Mouse (Mus musculus): ENCODE data around the gene Slc27a3. TPM values are rescaled to one million over a fixed set of nuclear protein-coding genes. Genes with fewer than 3 reads are reported as not detected.
"Not testable (repeated sequence)": the region's sequence is repeated elsewhere in the genome, so short reads cannot be mapped to it uniquely, and the experiment has no call there.

Gene Slc27a3
- polyA plus RNA-seq, 1 experiment from 2014 or later: 38.8 TPM

DNA sequence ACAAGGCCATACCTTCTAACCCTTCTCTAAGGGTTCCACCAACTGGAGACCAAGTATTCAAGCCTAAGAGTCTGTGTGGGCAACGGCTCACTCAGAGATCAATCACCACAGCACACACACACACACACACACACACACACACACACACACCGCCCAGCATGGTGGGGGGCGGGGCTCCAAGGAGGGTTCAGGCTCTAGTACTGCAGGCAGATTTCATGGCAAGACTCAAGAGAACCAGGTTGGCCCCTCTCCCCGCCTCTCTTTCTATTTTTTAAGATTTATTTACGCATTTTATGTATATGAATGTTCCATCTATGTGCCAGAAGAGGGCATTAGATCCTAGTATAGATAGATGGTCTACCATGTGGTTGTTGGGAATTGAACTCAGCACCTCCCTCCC, 16.9 kb downstream of the Slc27a3 start:
- Histone ChIP-seq H3K27me3 (no peaks in the 10 kb centered on the region), H3K4me2 (replicated peaks) (no peak overlapping the region), H3K36me3 (no peaks in the 10 kb centered on the region), H3K9ac (no peak overlapping the region), H3K27ac (no peak overlapping the region), H3K4me3 (no peak overlapping the region), H3K4me1 (0 out of 2 replicates have a peak, but pooled peaks cover 3% of the 10 kb centered on the region), H3K9me3 (no peaks in the 10 kb centered on the region)
- no peak for ATAC-seq (ENCODE audit: low FRiP score, low read depth)
- 61% methylated on average over 5 of the region's 5 CpGs for WGBS

- H3K27me3 ChIP-seq: no peaks in the 10 kb centered on the region
- H3K36me3 ChIP-seq: no peaks in the 10 kb centered on the region
- 64% methylated on average over 7 of the region's 7 CpGs for WGBS
- H3K4me1 ChIP-seq: 0 out of 2 replicates have a peak, but pooled peaks cover 3% of the 10 kb centered on the region
- H3K9me3 ChIP-seq: no peaks in the 10 kb centered on the region
- H3K4me3 ChIP-seq: no peak overlapping the region
- H3K4me2 ChIP-seq (replicated peaks): no peak overlapping the region
- no peak for ATAC-seq (ENCODE audit: low FRiP score, low read depth)
- H3K27ac ChIP-seq: no peak overlapping the region
- no peak overlapping the region for H3K9ac ChIP-seq
Observed at GRCm38 (mm10) chr3:90371857-90372256, 17.9 kb downstream of the Slc27a3 start.

DNA sequence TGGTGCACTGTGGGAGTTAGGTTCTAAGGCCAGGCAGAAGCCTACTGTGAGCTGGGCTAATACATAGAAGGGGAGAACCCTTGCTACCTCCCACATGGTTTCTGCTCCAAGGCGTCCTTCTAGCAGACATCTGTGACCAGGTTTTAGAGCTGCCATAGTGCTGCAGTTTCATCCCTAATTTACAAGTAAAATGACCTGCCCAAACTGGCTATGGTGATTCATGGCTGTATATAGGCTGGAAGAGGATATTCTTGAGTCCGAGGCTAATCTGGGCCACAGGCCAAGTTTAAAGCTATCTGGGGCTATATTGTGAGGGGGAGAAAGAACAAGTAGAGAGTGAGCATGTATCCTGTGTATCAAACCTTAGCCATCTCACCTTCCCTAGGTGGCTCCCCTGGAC, 20.7 kb downstream of the Slc27a3 start:
- H3K4me3 ChIP-seq: no peak overlapping the region
- H3K4me1 ChIP-seq: no peaks in the 10 kb centered on the region
- no peak overlapping the region for H3K9ac ChIP-seq
- WGBS: 66% methylated on average over 2 of the region's 2 CpGs
- H3K4me2 ChIP-seq (replicated peaks): no peak overlapping the region
- ATAC-seq (ENCODE audit: low FRiP score, low read depth): no peak
- no peaks in the 10 kb centered on the region for H3K27me3 ChIP-seq
- no peak overlapping the region for H3K27ac ChIP-seq
- H3K9me3 ChIP-seq: no peaks in the 10 kb centered on the region
- peaks cover 7% of the 10 kb centered on the region for H3K36me3 ChIP-seq

DNA sequence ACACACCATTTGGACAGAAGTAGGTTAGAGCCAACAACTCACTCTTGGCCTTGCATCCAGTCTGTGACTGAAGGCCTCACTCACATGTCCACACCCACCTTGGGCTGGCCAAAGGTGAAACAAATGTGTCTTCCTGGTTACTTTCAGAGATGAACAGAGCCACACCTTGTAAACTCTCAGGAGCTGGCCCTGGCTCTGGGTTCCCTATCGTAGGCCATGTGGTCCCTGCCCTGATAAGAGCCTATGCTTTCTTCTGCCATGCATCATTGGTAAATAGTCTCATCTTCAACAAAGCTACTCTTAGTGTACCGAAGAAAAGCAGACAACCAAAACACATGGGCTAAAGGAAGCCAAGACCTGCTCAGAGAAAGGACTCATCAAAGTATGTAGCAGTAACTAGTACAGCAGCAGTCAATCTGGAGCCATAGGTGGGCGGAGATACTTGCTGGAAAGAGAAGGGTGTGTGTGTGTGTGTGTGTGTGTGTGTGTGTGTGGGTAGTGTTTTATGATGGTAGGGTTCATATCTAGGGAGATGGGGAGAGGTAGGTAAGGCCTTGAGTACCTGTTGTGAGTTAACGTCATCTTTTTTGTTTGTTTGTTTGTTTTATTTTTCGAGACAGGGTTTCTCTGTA, 22.6 kb downstream of the Slc27a3 start:
- peaks cover 18% of the 10 kb centered on the region for H3K36me3 ChIP-seq
- no peak overlapping the region for H3K9ac ChIP-seq
- H3K4me1 ChIP-seq: no peaks in the 10 kb centered on the region
- no peaks in the 10 kb centered on the region for H3K9me3 ChIP-seq
- H3K4me3 ChIP-seq: no peak overlapping the region
- ATAC-seq (ENCODE audit: low FRiP score, low read depth): no peak
- H3K27ac ChIP-seq: no peak overlapping the region
- no peaks in the 10 kb centered on the region for H3K27me3 ChIP-seq
- no peak overlapping the region for H3K4me2 ChIP-seq (replicated peaks)
- 94% methylated on average over 5 of the region's 5 CpGs for WGBS

DNA sequence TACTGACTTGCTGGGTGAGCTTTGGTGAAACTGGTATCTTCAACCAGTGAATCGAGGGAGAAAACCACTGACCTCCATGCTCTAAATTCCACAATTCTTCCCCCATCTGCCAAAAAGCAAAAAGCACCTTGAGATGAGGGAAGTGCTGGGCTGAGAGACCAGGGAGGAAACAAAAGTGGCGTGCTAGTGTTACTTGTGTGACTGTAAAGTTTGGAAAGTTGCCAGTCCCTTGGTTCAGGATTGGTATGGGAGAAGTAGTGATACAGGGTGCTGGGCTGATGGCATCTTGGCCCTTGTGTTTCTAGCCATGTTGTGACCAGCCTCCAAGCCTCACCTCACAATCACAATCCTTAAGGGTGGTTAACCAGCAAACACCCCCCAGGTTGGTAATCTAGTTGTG, 27.4 kb downstream of the Slc27a3 start:
- no peak for ATAC-seq (ENCODE audit: low FRiP score, low read depth)
- no peak overlapping the region for H3K27ac ChIP-seq
- H3K9ac ChIP-seq: no peak overlapping the region
- 87% methylated on average over 2 of the region's 2 CpGs for WGBS
- no peak overlapping the region for H3K4me2 ChIP-seq (replicated peaks)
- H3K27me3 ChIP-seq: no peaks in the 10 kb centered on the region
- H3K36me3 ChIP-seq: peaks cover 57% of the 10 kb centered on the region
- no peak overlapping the region for H3K4me3 ChIP-seq
- no peaks in the 10 kb centered on the region for H3K9me3 ChIP-seq
- no peaks in the 10 kb centered on the region for H3K4me1 ChIP-seq

DNA sequence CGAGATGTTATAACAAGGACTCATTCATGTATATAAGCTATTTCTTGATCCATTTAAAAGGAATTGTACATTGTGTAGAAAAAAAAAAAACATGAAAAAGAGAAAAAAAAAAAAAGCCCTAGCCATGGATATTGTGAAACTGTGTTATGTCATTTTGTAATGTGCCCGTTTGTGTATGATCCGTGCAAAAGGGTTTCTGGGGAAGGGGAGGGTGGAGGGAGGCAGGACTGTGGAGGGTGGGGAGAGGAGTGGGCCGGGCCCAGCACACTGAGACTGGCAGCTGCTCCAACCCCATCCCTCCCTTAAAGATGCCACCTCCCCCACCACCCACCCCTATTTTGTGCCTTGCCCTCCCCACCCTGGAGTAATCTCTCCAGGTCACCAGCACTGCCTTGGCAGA, 28.3 kb downstream of the Slc27a3 start:
- Histone ChIP-seq H3K9me3 (no peaks in the 10 kb centered on the region), H3K4me1 (no peaks in the 10 kb centered on the region), H3K4me3 (no peak overlapping the region), H3K27me3 (no peaks in the 10 kb centered on the region), H3K9ac (no peak overlapping the region), H3K36me3 (peaks cover 66% of the 10 kb centered on the region), H3K27ac (no peak overlapping the region), H3K4me2 (replicated peaks) (no peak overlapping the region)
- ATAC-seq (ENCODE audit: low FRiP score, low read depth): no peak
- WGBS: 79% methylated on average over 4 of the region's 4 CpGs

DNA sequence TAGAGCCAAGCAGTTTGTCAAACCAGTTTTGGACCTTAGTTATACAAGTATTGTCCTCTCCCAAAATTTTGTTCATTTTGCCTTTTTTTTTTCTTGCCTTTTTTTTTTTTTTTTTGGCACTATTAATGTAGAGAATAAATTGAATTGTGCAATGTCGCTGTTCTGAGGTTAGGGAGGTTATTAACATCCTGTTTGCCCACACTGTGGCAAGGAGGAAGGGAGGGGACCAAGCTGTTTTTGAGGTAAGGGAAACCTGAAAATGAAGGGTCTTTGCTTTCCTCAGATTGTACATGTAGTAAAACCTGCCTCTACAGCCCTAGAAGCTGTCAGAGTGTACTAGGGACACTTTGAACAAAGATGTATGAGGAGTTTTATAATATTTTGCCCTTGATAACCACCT, 30.5 kb downstream of the Slc27a3 start:
- H3K9ac ChIP-seq: no peak overlapping the region
- no peaks in the 10 kb centered on the region for H3K9me3 ChIP-seq
- H3K4me1 ChIP-seq: no peaks in the 10 kb centered on the region
- no peaks in the 10 kb centered on the region for H3K27me3 ChIP-seq
- H3K4me2 ChIP-seq (replicated peaks): no peak overlapping the region
- no peak for ATAC-seq (ENCODE audit: low FRiP score, low read depth)
- H3K4me3 ChIP-seq: no peak overlapping the region
- H3K36me3 ChIP-seq: peaks cover 81% of the 10 kb centered on the region
- WGBS: 95% methylated on average over 1 of the region's 1 CpGs
- no peak overlapping the region for H3K27ac ChIP-seq

DNA sequence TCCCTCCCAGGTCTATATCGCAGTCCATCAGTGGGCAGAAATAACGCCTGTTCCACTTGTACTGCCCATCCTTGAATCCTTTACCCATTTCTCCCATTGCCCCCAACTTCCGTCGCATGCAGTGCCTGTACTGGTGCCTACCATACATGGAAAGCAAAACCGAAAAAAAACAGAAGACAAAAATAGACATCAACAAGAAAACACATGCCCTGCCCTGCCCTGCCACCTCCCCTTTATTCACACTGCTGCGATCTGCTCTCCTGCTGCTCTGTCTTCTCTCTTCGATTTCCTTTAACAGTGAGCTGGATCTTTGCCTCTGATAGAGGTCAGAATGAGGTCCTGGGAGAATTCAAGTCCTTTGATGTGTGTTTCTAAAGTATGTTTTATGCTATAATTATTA, 31.8 kb downstream of the Slc27a3 start:
- Histone ChIP-seq H3K9me3 (no peaks in the 10 kb centered on the region), H3K9ac (no peak overlapping the region), H3K4me1 (no peaks in the 10 kb centered on the region), H3K27ac (no peak overlapping the region), H3K4me2 (replicated peaks) (no peak overlapping the region), H3K27me3 (no peaks in the 10 kb centered on the region), H3K36me3 (peaks cover 88% of the 10 kb centered on the region), H3K4me3 (no peak overlapping the region)
- no peak for ATAC-seq (ENCODE audit: low FRiP score, low read depth)
- 94% methylated on average over 7 of the region's 7 CpGs for WGBS

DNA sequence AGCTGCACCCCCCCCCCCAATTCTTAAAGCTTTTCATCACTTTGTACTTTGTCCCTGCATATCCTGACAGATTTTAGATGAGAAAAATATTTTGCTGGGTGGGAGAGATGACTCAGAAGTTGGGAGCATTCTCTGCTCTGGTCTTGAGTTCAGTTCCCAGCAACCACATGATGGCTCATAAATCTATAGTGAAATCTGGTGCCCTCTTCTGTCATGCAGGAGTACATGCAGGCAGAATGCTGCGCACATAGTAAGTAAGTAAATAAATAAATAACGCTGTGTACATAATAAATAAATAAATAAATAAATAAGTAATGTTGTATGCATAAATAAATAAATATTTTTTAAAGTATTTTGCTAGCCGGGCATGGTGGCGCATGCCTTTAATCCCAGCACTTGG, 41.9 kb downstream of the Slc27a3 start:
- Histone ChIP-seq H3K9ac (no peak overlapping the region), H3K27me3 (no peaks in the 10 kb centered on the region), H3K4me2 (replicated peaks) (no peak overlapping the region), H3K9me3 (no peaks in the 10 kb centered on the region), H3K4me3 (no peak overlapping the region), H3K27ac (no peak overlapping the region), H3K36me3 (peaks cover 67% of the 10 kb centered on the region), H3K4me1 (no peaks in the 10 kb centered on the region)
- no peak for ATAC-seq (ENCODE audit: low FRiP score, low read depth)
- WGBS: 96% methylated on average over 4 of the region's 4 CpGs

DNA sequence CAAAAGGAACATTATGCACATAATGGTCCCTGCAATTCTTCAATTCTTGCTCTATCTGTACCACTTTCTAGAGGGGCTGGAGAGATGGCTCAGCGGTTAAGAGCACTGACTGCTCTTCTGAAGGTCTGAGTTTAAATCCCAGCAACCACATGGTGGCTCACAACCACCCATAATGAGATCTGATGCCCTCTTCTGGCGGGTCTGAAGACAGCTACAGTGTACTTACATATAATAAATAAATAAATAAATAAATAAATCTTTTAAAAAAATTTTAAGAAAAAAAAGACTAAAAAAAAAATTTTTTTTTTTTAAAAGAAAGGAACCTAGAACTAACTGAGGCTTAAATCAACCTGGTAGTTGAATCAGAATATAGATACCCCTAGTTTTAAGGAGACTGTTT, 46.9 kb downstream of the Slc27a3 start:
- not testable (repeated sequence) for H3K27ac ChIP-seq; H3K27me3 ChIP-seq; H3K4me1 ChIP-seq; H3K4me3 ChIP-seq; H3K4me2 ChIP-seq (replicated peaks); ATAC-seq (ENCODE audit: low FRiP score, low read depth); H3K9ac ChIP-seq; H3K9me3 ChIP-seq
- WGBS: 62% methylated on average over 2 of the region's 2 CpGs
- H3K36me3 ChIP-seq: peaks cover 45% of the 10 kb centered on the region

GRCm38 (mm10) chr3:90340177-90340576, 49.6 kb downstream of the Slc27a3 start:
- no peak for ATAC-seq (ENCODE audit: low FRiP score, low read depth)
- Histone ChIP-seq H3K9ac (no peak overlapping the region), H3K4me3 (no peak overlapping the region), H3K4me1 (peaks cover 7% of the 10 kb centered on the region; the same call in 1 of the 2 replicates), H3K9me3 (no peaks in the 10 kb centered on the region), H3K4me2 (replicated peaks) (no peak overlapping the region), H3K27me3 (no peaks in the 10 kb centered on the region), H3K27ac (no peak overlapping the region), H3K36me3 (peaks cover 22% of the 10 kb centered on the region)

DNA sequence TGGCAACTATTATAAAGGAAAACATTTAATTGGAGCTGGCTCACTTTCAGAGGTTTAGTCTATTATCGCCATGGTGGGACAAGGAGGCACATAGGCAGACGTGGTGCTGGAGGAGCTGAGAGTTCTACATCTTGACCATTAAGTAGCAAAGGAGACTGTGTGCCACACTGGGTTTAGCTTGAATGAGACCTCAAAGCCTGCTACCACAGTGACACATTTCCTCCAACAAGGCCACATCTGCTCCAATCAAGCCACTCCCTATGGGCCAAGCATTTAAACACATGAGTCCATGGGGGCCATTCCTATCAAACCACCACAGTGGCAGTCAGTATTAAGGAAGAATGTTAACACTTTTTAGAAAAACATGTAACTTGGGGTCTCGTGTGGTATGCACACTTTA, 51.5 kb downstream of the Slc27a3 start:
- ATAC-seq (ENCODE audit: low FRiP score, low read depth): no peak
- H3K4me1 ChIP-seq: peaks cover 7% of the 10 kb centered on the region; the same call in 1 of the 2 replicates
- H3K4me3 ChIP-seq: no peak overlapping the region
- H3K36me3 ChIP-seq: peaks cover 14% of the 10 kb centered on the region
- H3K27ac ChIP-seq: no peak overlapping the region
- H3K4me2 ChIP-seq (replicated peaks): no peak overlapping the region
- no peaks in the 10 kb centered on the region for H3K27me3 ChIP-seq
- WGBS: 66% methylated on average over 3 of the region's 3 CpGs
- no peaks in the 10 kb centered on the region for H3K9me3 ChIP-seq
- no peak overlapping the region for H3K9ac ChIP-seq

GRCm38 (mm10) chr3:90335517-90335916, 54.2 kb downstream of the Slc27a3 start:
- no peak overlapping the region for H3K27ac ChIP-seq
- no peak overlapping the region for H3K9ac ChIP-seq
- peaks cover 7% of the 10 kb centered on the region; the same call in 1 of the 2 replicates for H3K4me1 ChIP-seq
- no peak for ATAC-seq (ENCODE audit: low FRiP score, low read depth)
- H3K27me3 ChIP-seq: no peaks in the 10 kb centered on the region
- H3K4me3 ChIP-seq: no peak overlapping the region
- H3K9me3 ChIP-seq: no peaks in the 10 kb centered on the region
- no peak overlapping the region for H3K4me2 ChIP-seq (replicated peaks)
- no peaks in the 10 kb centered on the region for H3K36me3 ChIP-seq

Measured in limb, embryonic 13.5 days (tissue).